In genomic region chr5:139826357-139827055, GRCm38 (mm10) we compare ENCODE assay signal across 8 mouse cellular contexts. TPM values are rescaled to one million over a fixed set of nuclear protein-coding genes. Genes with fewer than 3 reads are reported as not detected.
A peak's percentile ranks its signal among the peaks of the same experiment; 100 is the strongest.
DNase-seq lines count a peak whose midpoint lies in the region; ATAC-seq lines count a peak whose summit lies in the region.

Gene Gm26938, minus strand, starts transcription at chr5:139826407.
Gene Psmg3, minus strand, starts transcription at chr5:139826885.

- DNase-seq in adrenal gland, adult 8-10 months, result peak; percentile 81
- peak; percentile 83 for DNase-seq in embryo, embryonic 11.5 days (ENCODE audit: low read depth, low spot score)
- DNase-seq in gastrocnemius, postnatal 36 days, result peak; percentile 80 to 98
- DNase-seq in left cerebral cortex, postnatal 25 days (ENCODE audit: low spot score in 2 of 2), result peak; percentile 85 to 89
- DNase-seq in mesoderm, embryonic 11.5 days (ENCODE audit: low read depth, low spot score), result peak; percentile 93
- peak; percentile 85 for DNase-seq in right cerebral cortex, postnatal 25 days
- peak; percentile 90 to 93 for DNase-seq in urinary bladder, postnatal 36 days (ENCODE audit: low spot score in 2 of 2)

- peaks cover 13% of the 10 kb centered on the region; the same call in 1 of the 2 replicates for H3K36me3 ChIP-seq in intestine, embryonic 15.5 days

- H3K4me3 ChIP-seq in intestine, embryonic 15.5 days (replicated peaks), result peak within 1 kb of the TSS; percentile 89

- under 1% methylated on average over 43 of the region's 43 CpGs for WGBS in intestine, embryonic 15.5 days

- no peaks in the 10 kb centered on the region for H3K27me3 ChIP-seq in intestine, embryonic 15.5 days (replicated peaks)

- peak; percentile 72 for ATAC-seq in intestine, embryonic 15.5 days

- peaks cover 22% of the 10 kb centered on the region for H3K4me1 ChIP-seq in intestine, embryonic 15.5 days (replicated peaks)

- H3K9me3 ChIP-seq in intestine, embryonic 15.5 days, result no peaks in the 10 kb centered on the region

- H3K4me2 ChIP-seq in intestine, embryonic 15.5 days (replicated peaks), result peak within 1 kb of the TSS; percentile 85

- H3K9ac ChIP-seq in intestine, embryonic 15.5 days, result peak within 1 kb of the TSS; percentile 82

- intact Hi-C loops in gastrocnemius, postnatal 36 days (cut with DNase I), result no loop called here
- intact Hi-C loops in left cerebral cortex, postnatal 25 days (cut with DNase I), result no loop called here

- peak within 1 kb of the TSS; percentile 81 for H3K27ac ChIP-seq in intestine, embryonic 15.5 days

RNA-seq across cellular contexts. Expression of gene Gm26938, which starts in this region (rescaled TPM):
- not detected for total RNA-seq in adrenal gland, adult 8-10 months (2022)
- total RNA-seq in gastrocnemius, postnatal 36 days (2021), result not detected
- polyA plus RNA-seq in intestine, embryonic 15.5 days (2015; fragmentation: Nextera tagmentation; extraction: Ambion mirVana), result 0.29 TPM in 1 of 2 replicates, not detected in the other
- not detected for total RNA-seq in left cerebral cortex, postnatal 25 days (2021)

RNA-seq across cellular contexts. Expression of gene Psmg3, which starts in this region (rescaled TPM):
- total RNA-seq in adrenal gland, adult 8-10 months (2022), result 10 to 100 TPM; 21.2 to 26.6 (median 23.3) TPM
- total RNA-seq in gastrocnemius, postnatal 36 days (2021), result 1 to 10 TPM; 6.7 to 8.7 TPM
- 80.0 and 80.2 TPM in 2 replicates for polyA plus RNA-seq in intestine, embryonic 15.5 days (2015; fragmentation: Nextera tagmentation; extraction: Ambion mirVana)
- 10 to 100 TPM; 20.5 to 21.0 TPM for total RNA-seq in left cerebral cortex, postnatal 25 days (2021)

Comparison
In these comparisons a context has a peak if more than half of its experiments do, and no peak if none do; other contexts are left out.
1. Peak in every context shown above with its lines: DNase-seq, ATAC-seq, H3K4me3 ChIP-seq and H3K27ac ChIP-seq.